Mouse (Mus musculus) kidney, embryonic 16.5 days (tissue): ENCODE measurements around the gene Il1a. TPM values are rescaled to one million over a fixed set of nuclear protein-coding genes. Genes with fewer than 3 reads are reported as not detected.

Experiments
- ATAC-seq: fragments of 200-750 bp; cut with Nextera tagmentation; 2 replicates; pipeline ENCODE4 v1.8.0; 2017; ENCODE audit warnings: moderate TSS enrichment; ENCODE audit not compliant: low FRiP score, low TSS enrichment
- H3K27ac ChIP-seq: fragments of 300-500 bp; sonication (generic); 2 replicates; pipeline ENCODE4 v1.5.1; 2014; ENCODE audit warnings: low read length
- H3K27me3 ChIP-seq: fragments of 300-500 bp; sonication (generic); 2 replicates; pipeline ENCODE4 v1.6.1; 2014; ENCODE audit warnings: low read length, control low read depth, mixed read lengths; ENCODE audit not compliant: insufficient read depth
- H3K36me3 ChIP-seq: fragments of 300-500 bp; sonication (generic); 2 replicates; pipeline ENCODE4 v1.6.1; 2014; ENCODE audit warnings: low read length, control low read depth, mixed read lengths; ENCODE audit not compliant: insufficient read depth
- H3K4me1 ChIP-seq: fragments of 300-500 bp; sonication (generic); 2 replicates; pipeline ENCODE4 v1.6.1; 2014; ENCODE audit warnings: low read length, control low read depth, mixed read lengths; ENCODE audit not compliant: insufficient read depth
- H3K4me2 ChIP-seq: fragments of 300-500 bp; sonication (generic); replicated peaks from 2 replicates; pipeline ENCODE4 v1.6.1; 2014; ENCODE audit warnings: low read depth, low read length
- H3K4me3 ChIP-seq: fragments of 300-500 bp; sonication (generic); 2 replicates; pipeline ENCODE4 v1.5.1; 2014; ENCODE audit warnings: mild to moderate bottlenecking, low read length
- H3K9ac ChIP-seq: fragments of 300-500 bp; sonication (generic); replicated peaks from 2 replicates; pipeline ENCODE4 v1.6.1; 2014; ENCODE audit warnings: low read length
- H3K9me3 ChIP-seq: fragments of 300-500 bp; sonication (generic); 2 replicates; pipeline ENCODE4 v1.6.1; 2016; ENCODE audit warnings: low read length, control low read depth
- WGBS: fragments of 180-500 bp; shearing (Covaris S2); extraction: QIAGEN DNeasy Blood & Tissue Kit; methylation state at CpG from one replicate; pipeline ENCODE4 v1.1.7; 2014; 5-methylcytosine and 5-hydroxymethylcytosine counted together
- polyA plus RNA-seq: library from polyadenylated mRNA; unstranded; fragments of >200 nt; fragmentation: Nextera tagmentation; extraction: Ambion mirVana; gene quantifications from 2 replicates; pipeline ENCODE4 v1.2.1, GENCODE M21; 2015

The Il1a gene
- polyA plus RNA-seq, 1 experiment from 2014 or later: not detected

DNA sequence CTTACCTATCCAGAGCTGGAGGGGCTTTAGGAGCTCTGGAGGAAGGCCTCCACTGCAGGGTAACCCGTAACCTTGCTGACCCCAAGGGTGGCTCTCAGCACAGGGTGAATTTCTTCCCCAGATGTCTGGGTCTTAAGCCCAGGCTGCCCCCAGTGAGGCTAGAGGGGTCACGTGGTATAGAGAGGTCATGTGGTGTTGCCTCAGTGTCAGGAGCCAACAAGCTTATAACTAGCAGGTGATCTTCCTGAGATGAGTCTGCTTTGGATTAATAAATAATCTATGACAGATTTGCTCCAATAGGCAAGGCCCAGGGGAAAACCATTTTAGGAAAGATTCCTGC is 56.2 kb downstream of the Il1a start:
- Histone ChIP-seq H3K4me3 (no peak overlapping the region), H3K27me3 (no peaks in the 10 kb centered on the region), H3K9ac (no peak overlapping the region), H3K9me3 (no peaks in the 10 kb centered on the region), H3K36me3 (no peaks in the 10 kb centered on the region), H3K4me1 (no peaks in the 10 kb centered on the region), H3K4me2 (no peak overlapping the region), H3K27ac (no peak overlapping the region)
- no peak for ATAC-seq
- WGBS: 81% methylated on average over 2 of the region's 2 CpGs

DNA sequence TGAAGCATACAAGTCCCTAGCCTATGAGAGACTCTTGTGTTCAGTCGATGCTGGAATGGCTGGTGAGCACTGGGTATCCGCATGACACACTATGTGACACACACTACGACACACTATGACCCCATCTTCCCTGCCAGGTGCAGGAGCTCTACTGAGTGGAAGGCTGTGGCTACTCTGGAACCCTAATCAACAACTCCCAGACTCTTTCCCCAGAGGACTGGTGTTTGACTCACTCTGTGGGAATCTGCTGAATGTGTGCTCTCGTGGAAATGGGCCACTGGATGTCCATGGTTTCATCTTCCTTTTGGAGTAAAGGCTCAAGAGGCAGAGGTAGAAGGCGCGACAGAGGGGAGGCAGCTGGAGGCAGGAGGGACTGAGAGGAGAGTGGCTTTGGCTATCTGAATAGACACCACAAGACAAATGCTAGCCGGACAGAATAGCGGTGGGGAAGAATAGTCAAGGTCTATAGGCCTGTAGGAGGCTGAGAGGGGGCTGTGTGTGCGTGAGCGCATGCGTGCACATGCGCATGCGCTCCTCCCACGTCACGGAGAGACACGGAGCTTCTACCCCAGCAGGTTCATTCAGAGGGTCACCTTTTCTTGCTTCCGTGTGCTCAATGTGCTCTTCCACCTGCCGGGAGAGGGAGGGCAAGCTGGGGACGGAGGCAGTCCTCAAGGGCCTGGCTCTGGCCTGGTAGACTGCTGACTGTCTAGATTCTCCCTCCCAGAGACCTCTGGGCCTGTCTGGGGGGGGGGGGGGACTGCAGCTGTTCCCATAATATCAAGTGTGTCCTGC is 56.7 kb downstream of the Il1a start:
- H3K4me2 ChIP-seq: no peak overlapping the region
- H3K27ac ChIP-seq: no peak overlapping the region
- WGBS: 87% methylated on average over 19 of the region's 19 CpGs
- H3K27me3 ChIP-seq: no peaks in the 10 kb centered on the region
- H3K9ac ChIP-seq: no peak overlapping the region
- H3K9me3 ChIP-seq: no peaks in the 10 kb centered on the region
- no peak for ATAC-seq
- no peaks in the 10 kb centered on the region for H3K4me1 ChIP-seq
- no peaks in the 10 kb centered on the region for H3K36me3 ChIP-seq
- H3K4me3 ChIP-seq: no peak overlapping the region

Other genes starting within 250 kb of the Il1a start
- gene Ttl, start 244.0 kb downstream of the Il1a start, polyA plus RNA-seq: 13.4 TPM in 2 replicates
- gene Polr1b, start 209.0 kb downstream of the Il1a start, polyA plus RNA-seq: 27.2 and 33.4 TPM in 2 replicates
- gene Chchd5, start 180.3 kb downstream of the Il1a start, polyA plus RNA-seq: 26.1 and 27.0 TPM in 2 replicates
- 28.3 and 31.3 TPM in 2 replicates for gene Slc20a1, start 111.2 kb downstream of the Il1a start, polyA plus RNA-seq
- gene Ckap2l, start 12.8 kb downstream of the Il1a start, polyA plus RNA-seq: 43.7 and 52.2 TPM in 2 replicates
- 0.30 TPM in 1 of 2 replicates, not detected in the other for gene Il1b, start 61.2 kb upstream of the Il1a start, polyA plus RNA-seq
- gene F830045P16Rik, start 226.6 kb upstream of the Il1a start, polyA plus RNA-seq: not detected in 2 replicates